Mouse (Mus musculus) cerebellum, adult 9-11 months (tissue): ENCODE measurements at regions not wholly inside any gene's neighbourhood (a gene's known extent, or its start where the extent isn't known, plus 50 kb on each side); places are given as distances from the start of the nearest gene placed in this dataset.

Experiments
- DNase-seq: peaks from one replicate; pipeline ENCODE4 v3.0.0; 2022

DNA sequence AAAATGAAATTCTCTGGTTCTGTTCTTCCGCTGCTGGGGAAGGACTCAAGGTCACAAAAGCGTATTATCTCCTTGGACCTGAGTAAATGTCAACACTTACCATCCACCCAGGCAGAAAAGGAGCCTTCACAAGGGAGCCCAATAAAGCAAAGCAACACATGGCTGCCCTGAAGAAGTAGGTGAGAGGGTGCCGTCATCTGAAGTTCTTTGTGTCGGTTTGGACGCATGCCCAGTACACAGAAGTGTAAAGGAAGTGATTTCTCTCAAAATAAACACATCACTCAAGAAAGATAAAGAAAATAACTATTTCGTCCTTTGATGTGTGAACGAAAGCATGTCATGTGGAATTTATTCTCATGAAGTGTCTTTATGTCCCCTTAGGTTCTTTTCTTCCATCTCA is 559.0 kb upstream of the A1bg start:
- no peak for DNase-seq

DNA sequence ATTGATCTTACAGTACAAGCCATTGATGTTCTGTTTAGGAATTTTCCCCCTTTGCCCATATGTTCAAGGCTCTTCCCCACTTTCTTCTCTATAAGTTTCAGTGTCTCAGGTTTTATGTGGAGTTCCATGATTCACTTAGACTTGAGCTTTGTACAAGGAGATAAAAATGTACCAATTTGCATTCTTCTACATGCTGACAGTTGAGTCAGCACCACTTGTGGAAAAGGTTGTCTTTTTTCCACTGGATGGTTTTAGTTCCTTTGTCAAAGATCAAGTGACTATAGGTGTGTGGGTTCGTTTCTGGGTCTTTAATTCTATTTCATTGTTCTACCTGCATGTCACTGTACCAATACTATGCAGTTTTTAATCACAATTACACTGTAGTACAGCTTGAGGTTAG is 551.1 kb upstream of the A1bg start:
- DNase-seq = no peak

DNA sequence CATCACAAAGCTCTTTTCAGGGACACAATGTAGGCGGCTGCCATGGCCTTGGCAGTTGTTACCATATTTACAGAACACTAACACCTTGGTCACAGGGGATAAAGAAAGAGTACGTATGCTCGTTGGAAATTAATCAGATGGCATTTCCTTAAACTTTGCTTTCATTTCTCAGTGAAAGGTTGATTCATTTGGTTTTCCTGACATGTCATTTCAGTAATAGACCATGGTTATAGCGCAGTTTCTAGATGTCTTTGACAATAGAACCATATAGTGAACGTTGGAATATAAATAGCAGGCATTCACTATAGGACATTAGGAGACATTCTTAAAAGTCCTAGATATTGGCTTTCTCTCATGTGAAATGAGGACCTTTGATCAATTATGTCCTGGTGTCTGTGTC is 532.2 kb upstream of the A1bg start:
- no peak for DNase-seq

DNA sequence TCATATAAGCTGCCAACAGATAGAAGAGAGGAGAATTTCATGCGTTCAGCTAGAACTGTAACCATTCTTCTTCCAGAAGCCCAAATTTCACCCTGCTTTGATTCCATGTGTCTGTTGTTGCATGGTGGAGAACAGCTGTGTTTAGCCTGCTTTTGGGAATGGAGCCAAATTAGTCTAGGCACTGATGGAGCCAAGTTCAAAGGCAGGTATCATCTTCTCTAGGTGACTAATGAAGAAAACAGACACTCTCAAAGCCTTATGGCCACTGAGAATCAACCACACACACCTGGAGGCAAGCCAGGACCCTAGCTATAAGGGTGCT is 531.5 kb upstream of the A1bg start:
- no peak for DNase-seq

DNA sequence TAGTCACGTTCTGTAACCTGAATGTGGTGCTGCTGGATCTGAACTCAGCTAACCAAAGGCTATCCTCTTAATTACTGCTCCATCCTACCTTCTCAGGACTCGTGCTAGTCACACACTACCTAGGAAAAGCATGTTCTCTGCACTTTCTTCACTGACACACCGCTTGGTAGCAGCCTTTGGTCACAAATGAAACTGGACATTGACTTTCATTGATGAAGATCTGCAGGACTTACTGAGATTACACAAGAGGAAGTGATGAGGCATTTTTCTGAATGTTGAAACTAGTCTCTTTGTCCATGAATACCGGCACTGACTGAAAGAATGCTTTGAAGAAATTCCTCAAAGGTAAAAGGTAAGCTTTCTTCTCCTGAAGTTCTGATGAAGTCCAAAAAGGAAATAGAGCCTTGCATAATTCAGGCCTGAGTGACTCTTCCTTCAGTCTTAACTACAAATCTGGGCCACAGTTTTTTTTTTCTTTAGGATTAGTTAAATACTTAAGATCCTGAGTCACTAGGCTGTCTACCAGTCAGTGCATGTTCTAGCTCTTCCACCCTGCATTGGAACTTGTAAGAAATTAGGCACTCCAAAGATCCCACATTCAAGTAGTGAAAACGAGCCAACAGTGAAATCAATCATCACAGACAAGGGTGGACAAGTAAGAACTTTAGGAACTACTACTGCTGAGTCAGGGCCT is 531.0 kb upstream of the A1bg start:
- DNase-seq = no peak

DNA sequence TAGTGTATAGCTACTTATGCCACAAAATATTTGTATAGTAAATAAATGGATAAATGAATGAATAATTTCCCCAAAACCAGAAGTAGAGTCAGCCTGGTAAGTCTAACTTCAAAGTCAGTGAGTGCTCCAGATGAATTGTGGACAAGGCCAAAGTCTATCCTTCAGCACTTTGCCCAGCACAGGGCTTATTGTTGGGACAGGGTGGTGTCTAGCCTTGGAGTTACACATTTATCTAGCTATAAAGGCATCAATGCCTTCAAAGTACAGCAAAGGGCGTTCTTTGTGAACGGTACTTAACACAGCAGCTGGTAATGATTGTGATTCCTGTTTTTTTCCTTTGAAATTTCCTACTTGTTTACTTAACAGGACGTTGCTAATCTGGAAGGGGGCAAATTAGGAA is 527.4 kb upstream of the A1bg start:
- no peak for DNase-seq

DNA sequence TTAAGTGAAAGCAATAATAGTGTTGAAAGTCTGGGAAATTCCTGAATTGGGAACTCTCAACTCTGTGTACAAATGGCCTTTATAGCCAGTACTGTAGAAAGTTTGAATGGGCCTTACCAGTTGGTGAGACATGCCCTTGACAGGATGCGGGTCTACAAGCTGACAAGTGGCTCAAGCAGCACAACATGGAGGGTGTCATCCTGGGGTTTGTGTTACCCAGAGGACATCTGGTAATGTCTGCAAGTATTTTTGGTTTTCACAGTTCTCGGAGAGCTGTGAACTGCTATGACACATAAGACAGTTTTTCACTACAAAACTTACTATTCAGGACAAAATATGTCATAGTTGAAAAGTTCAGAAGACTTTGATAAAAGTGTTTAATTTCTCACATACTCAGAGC is 525.7 kb upstream of the A1bg start:
- DNase-seq = no peak

DNA sequence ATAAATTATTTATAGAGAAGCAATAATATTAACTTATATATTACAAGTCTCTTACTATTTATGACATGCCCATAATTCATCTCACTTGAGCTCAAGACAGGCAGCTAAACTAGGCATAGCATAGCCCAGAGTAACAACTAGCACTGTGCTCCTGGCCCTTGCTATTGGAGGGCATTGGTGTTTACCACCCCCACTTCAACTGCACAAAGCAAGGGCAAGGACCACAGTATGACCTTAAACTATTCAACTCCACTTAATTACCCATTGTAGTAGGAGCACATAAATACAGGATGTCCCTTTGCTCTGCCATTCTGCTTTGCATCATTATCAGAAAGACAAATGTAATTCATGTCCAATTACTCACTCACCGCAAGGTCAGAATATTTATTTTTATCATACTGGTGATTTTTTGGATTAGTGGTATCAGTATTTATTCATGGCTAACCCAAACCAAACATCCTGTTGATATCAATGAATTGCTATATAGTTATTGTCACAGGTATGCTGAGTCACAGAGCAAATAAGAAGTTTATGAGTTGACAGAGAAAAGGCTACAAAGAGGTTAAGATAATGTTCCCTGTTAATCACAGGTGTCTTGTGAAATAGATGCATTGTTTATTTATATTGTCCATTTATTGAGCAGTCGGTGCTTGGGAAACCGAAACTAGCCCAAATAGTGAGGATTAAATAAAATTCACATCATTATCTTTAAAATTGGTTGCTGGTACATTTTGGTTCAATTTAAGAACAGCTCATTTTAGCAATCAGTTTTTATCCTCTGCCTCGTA is 523.4 kb upstream of the A1bg start:
- DNase-seq = no peak

DNA sequence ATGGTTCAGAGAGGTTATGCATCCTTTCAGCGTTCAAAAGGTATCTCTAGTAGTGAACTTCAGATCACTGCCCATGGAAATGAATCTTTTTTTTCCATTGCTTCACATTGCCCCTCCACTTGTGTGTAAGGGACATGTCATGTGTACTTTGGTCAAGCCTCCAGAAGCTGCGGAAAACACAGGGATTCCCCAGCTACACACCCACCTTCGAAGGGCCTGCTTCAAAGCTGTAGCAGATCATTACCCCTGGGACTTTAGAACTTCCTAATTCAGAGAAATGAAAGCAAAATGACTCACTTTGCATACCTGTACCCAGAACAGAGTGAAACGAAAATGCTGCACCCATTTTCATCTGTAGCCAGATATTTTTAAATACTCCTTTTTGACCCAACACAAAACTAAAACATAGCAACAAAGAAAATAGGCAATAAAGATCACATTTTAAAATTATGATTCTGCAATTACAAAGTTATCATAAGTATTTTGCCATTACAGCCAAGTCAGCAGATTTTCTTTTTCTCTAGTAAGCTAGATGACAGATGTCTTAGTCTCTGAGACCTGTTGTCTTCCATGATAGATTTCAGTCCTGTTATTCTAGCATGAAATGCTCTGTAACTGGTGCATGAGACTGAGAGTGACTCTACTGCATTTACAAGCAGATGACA is 519.1 kb upstream of the A1bg start:
- DNase-seq = no peak

DNA sequence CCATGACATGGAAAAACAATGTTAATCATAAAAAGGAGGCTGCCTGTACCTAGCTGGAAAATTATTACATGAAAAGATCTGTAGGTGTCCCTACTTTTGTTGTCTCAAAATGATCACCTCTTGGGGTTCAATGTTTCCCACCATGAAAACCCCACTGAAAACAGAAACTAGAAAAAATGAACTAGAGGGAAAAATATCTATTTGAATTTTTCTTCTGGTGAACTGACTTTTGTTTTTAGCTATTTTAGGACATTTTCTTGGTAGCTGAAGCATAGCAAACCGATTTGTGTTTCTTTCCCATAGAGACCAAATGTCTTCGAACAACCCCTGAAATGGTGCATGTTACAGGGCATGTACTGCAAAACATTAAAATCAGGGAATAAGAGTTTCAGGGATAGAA is 518.2 kb upstream of the A1bg start:
- DNase-seq = no peak

DNA sequence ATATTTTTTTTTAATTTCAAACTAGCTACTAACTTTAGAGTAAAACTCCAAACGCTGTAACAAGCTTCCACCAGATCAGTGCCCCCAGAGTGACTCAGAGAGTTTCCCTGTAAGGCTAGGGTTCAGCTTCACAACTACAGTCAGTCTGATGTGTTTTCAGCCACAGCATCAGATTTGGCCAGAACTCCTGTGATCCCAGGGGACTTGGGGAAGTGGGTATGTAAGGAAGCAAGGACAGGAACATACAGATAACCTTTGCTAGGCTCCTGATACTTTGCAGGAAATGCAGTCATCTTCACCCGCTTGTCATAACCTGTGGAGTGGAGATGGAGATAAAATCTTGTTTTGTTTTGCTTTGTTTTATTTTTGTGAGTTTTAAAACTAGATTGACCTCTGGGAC is 517.5 kb upstream of the A1bg start:
- DNase-seq = no peak

DNA sequence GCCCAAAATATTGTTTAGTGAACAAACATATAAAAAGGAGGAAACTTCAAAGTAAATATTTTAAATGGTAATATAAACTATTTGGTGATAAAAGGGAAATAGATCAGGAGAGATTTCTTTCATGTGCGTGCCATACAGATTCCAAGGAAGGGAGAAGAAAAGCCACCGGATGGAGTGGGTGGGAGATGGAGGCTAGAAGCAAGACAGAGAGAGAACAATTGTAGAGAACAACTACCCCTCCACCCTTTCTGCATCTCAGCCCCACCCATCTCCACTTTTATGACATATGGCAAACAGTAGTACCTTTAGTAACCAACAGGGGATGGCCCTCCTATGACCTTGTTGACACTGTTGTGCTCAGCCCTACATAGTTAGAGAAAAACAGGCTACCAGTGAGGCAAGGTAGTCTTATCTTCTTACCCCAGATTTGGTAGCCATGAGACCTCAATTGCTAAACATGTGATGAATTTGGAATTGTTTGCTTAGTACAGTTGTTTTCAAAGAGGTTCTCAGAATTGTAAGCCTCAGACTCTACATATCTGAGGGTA is 516.9 kb upstream of the A1bg start:
- DNase-seq = no peak

DNA sequence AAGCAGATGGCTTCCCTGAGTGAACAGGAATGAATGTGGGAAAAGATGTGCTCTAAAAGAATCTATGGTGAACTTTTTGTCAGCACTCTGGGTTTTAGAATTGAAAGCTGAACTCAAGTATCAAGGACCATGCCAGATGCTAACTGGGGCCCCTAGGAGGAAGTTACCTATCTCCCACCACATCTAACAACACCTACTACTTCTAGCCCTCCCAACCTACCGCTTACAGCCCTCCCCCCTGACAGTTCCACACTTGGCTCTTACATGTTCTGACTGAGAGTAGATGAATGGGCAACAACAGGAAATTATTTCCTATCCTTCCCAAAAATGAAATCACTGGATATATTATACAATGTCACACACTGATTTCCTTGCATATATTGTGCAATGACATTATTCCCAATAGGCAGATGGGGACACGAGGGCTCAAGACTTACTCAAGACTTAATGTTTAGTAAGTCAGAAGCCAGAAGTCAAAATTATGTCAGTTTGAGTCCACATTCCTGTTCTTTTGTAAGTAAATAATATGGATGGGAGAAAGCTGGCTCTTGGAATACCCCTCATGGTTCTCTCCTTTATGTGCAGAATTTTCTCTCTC is 506.1 kb upstream of the A1bg start:
- no peak for DNase-seq

DNA sequence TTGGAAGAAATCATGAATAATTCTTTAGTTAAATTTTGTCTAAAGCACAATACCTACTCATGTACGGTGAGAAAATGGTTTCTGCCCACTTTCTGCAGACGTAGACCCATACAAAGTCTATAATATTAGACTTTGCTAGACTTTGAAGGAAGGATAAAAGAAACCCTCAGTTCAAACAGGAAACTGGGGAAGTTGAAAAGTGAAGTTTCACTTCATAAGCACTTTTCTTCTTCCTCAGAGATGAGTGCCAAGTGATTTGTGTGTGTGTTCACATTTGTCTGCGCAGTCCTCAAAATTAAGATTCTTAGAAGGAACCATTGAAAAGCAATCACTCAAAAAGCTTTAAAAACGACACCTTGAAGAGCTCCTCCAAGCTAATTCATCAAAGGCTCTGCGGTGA is 500.2 kb upstream of the A1bg start:
- DNase-seq = no peak

DNA sequence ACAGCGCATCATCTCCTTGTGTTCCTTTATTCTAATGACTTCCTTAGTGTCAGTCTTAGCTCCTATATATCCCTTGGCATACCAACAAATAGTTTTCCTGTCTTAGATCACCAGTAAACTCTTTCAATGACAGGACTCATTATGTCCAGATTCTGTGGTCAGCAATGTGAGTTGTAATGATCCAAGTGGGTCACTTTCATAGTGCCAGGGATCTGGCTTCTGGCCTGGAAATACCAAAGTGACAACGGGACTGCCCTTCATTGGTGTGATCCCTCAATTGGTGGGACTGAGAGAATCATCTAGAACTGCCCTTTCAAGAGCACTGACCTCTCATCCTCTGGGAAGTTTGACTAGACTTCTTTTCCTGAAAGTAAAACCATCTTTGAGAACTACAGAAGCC is 494.7 kb upstream of the A1bg start:
- DNase-seq = no peak

DNA sequence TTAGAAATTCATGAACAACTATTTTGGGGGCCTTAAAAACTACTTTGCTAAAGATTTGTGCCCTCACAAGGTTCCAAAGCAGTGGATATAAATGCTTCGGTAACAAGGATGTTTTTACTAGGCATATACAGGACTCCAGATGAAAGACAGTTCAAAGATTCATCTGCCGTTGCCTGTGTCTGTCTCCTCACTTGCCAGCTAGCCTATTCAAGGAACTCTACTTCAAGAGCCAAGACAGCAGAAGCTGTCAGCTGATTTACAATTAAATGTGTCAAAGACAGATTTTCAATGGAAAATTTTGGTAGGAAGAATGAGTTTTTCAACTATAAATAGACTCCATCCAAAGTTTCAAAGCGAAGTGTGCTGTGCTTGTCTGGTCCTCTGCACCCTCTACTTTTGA is 494.0 kb upstream of the A1bg start:
- no peak for DNase-seq

DNA sequence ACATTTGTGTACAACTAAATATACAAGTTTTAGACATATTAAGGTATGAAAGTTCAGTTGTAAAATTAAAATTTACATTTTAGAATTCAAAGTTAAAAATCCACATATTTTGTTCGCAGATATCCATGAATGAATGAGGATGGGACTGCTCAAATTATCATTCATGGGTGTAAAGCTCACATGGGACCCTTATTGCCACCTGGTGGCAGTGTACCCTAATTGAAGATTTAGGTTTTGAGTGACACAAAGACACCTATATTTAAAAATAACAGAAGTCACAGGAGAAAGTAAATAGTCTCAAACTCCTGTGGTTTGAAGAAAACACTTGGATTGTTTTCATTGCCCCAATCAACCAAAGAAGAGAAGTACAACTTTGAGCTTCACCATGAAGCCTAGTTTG is 492.8 kb upstream of the A1bg start:
- no peak for DNase-seq

DNA sequence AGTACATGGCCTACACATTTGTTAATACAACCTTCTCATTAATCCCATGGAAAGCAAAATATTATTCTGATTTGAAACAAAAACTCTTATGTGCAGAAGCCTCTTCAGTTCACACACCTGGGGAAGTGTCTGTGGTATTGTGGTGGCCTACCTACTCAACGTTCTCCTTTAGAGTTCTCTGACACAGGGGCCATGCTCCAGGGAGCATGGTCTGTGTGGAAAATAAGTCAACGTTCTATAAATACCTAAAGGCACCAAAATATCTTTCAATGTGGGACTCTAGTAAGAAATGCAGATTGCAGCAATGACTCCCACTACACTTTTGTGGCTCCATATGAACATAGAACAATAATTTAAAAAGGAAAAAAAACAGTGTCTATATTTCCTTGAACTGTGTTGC is 489.0 kb upstream of the A1bg start:
- DNase-seq = no peak

DNA sequence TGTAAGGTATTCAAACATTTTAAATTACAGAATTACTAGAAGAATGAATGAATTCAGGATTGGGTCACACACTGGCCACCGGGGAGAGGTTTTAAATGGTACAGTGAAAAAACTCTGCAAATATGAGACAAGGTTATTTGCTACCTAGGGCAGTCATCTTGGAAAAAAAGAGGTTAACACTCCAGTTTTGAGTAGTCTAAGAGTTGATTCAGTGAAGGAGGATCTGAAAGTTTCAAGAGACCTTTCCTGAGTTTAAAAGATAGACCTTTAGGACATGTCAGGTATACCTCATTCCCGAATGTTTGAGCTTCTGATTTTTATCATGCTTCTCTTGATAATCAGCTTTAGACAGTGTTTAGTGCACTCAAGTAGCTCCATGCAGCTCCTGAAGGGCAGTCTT is 488.0 kb upstream of the A1bg start:
- DNase-seq = no peak

DNA sequence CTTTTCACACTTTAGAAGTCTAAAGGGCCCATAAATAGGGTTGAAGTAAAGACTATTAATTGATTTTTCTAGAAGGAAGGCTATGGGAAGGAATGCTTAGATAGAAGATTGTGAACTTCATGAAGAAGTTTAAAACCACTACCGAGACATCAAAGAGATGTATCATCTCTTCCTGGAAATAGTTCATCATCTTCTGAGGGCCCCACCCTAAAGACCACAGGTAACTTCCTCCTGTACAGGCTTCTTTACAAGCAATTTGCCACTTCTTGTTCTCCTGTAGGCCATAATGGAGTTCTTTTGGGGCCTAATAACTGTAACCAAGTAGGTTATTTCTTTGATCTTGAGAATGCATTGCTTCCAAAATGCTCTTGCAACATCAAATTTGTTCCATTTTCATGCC is 485.8 kb upstream of the A1bg start:
- DNase-seq = no peak

DNA sequence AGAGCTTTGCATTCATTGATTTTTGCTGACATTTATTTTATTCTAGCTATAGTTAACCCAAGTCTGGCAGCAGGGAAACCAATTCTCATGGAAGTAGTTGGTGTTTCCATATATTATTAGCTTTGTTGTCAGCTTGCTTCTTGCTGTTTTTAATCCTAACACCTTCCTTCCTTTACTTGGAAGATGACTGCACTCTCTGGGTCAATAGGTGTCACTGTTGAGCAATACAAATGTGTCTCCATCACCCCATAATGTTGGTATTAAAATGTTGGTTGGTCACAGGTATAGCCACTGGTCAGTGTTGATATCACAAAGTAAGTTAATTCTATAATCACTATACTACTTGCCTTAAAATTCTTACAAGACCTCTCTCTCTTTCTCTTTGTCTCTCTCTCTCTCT is 477.9 kb upstream of the A1bg start:
- DNase-seq = no peak

DNA sequence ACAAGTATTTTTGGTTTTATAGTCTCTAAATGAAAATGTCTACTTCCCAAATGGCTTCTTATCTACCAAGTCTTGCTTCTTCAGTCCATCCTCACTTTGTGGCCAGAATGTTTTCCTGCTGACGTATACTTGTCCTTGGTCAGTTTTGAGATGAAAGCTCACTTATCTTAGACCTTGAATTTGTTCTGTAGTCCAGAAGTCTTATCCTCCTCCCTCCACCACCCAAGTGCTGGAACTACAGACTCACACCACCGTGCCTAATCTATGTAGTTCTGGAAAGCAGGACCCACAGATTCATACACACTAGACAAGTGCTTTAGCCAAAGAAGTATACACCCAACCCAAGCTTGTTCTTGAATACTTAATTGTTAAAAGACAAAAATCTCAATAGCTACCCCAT is 477.2 kb upstream of the A1bg start:
- no peak for DNase-seq

DNA sequence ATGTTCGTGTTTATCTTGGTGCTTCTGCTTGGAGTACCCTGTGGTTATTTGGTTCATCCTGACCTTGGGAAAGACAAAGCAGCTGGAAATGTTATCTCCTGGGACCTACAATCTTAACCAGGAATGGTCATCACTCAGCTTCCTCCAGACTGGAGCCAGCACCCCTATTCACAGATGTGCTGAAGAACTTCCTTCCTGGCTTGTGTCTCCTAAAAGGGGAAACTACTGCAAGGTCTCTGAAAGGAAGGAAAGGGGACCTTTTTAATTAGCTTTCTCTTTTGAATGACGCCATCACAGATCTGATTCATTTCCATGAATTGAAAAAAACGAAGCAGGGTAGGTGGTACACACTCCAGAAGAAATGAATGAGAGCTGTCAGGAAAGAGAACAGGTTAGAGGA is 476.0 kb upstream of the A1bg start:
- DNase-seq = no peak

DNA sequence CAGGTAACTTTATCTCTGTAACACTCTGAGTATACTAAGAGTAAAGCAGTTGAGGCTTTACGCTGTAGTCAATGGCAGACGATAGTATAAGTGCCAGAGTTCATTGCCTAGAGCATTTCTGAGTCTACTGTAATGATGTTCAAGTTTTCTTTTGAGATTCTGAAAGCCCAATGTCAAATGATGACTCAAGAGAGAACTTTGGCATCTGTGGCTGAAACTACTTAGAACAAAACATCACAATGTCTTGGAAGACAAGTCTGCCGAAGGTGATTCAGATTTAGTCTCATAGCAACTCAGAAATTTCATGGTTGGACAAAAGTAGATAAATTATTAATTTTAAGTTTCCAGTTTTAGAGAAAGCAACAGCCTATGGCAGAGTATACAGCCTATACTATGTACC is 474.2 kb upstream of the A1bg start:
- DNase-seq = no peak
